Mouse (Mus musculus) hindbrain, embryonic 14.5 days (tissue): ENCODE measurements around the gene Pcna. TPM values are rescaled to one million over a fixed set of nuclear protein-coding genes. Genes with fewer than 3 reads are reported as not detected.

Experiments used
- polyA plus RNA-seq: library from polyadenylated mRNA; unstranded; fragments of >200 nt; fragmentation: Nextera tagmentation; extraction: Ambion mirVana; gene quantifications from 2 replicates; pipeline ENCODE4 v1.2.1, GENCODE M21; 2014

The Pcna gene
- polyA plus RNA-seq, 1 experiment from 2014 or later = 111 TPM

Other genes starting within 250 kb of the Pcna start
- gene Rassf2, start 223.1 kb downstream of the Pcna start, polyA plus RNA-seq = 28.2 and 29.0 TPM in 2 replicates
- gene Slc23a2, start 108.2 kb downstream of the Pcna start, polyA plus RNA-seq = 44.6 and 49.8 TPM in 2 replicates
- 47.1 and 48.8 TPM in 2 replicates for gene Tmem230, start 5.5 kb downstream of the Pcna start, polyA plus RNA-seq
- 57.2 and 59.9 TPM in 2 replicates for gene Cds2, start 9.8 kb upstream of the Pcna start, polyA plus RNA-seq
- 4.5 and 4.8 TPM in 2 replicates for gene Prokr2, start 132.1 kb upstream of the Pcna start, polyA plus RNA-seq